Mouse (Mus musculus) thymus, adult 2 months (tissue): ENCODE results near the gene Rimkla. TPM values are rescaled to one million over a fixed set of nuclear protein-coding genes. Genes with fewer than 3 reads are reported as not detected.

ENCODE experiments used
- DNase-seq: peaks from one replicate; pipeline ENCODE4 v3.0.0; 2021
- H3K27ac ChIP-seq: fragments of 200-500 bp; 2 replicates; pipeline ENCODE4 v1.5.1; 2012; ENCODE audit warnings: low read length, control low read depth; ENCODE audit not compliant: control insufficient read depth, insufficient read depth
- H3K27me3 ChIP-seq: fragments of 200-500 bp; 2 replicates; pipeline ENCODE4 v1.6.1; 2012; ENCODE audit warnings: mild to moderate bottlenecking, low read length, moderate library complexity, mixed read lengths; ENCODE audit not compliant: control insufficient read depth, insufficient read depth
- H3K36me3 ChIP-seq: fragments of 200-500 bp; 2 replicates; pipeline ENCODE4 v1.6.1; 2012; ENCODE audit warnings: mild to moderate bottlenecking, low read length, moderate library complexity; ENCODE audit not compliant: control insufficient read depth, insufficient read depth
- H3K4me1 ChIP-seq: fragments of 200-500 bp; replicated peaks from 2 replicates; pipeline ENCODE4 v1.6.1; 2012; ENCODE audit warnings: low read length; ENCODE audit not compliant: control insufficient read depth, insufficient read depth
- H3K4me3 ChIP-seq: fragments of 200-500 bp; 2 replicates; pipeline ENCODE4 v1.5.1; 2012; ENCODE audit warnings: mild to moderate bottlenecking, low read length, control low read depth, moderate library complexity; ENCODE audit not compliant: control insufficient read depth, insufficient read depth
- CTCF ChIP-seq: fragments of 200-500 bp; IDR thresholded peaks from 2 replicates; pipeline ENCODE4 v1.5.1; 2012; ENCODE audit warnings: mild to moderate bottlenecking, control low read depth, low read length, moderate library complexity, borderline replicate concordance; ENCODE audit not compliant: control insufficient read depth, poor library complexity, insufficient read depth; ENCODE audit errors: extremely low read depth
- POLR2A ChIP-seq: fragments of 200-500 bp; IDR thresholded peaks from 2 replicates; pipeline ENCODE4 v1.6.1; 2012; ENCODE audit warnings: mild to moderate bottlenecking, low read length, control low read depth, moderate library complexity; ENCODE audit not compliant: control insufficient read depth, poor library complexity, insufficient read depth; ENCODE audit errors: extremely low read depth
- WGBS: fragments of 180-500 bp; shearing (Covaris S2); methylation state at CpG from one replicate; pipeline ENCODE4 v1.1.7; 2018; 5-methylcytosine and 5-hydroxymethylcytosine counted together
- polyA plus RNA-seq: library from polyadenylated mRNA; depleted of rRNA; stranded (reverse); fragments of >200 nt; gene quantifications from 2 replicates; pipeline ENCODE4 v1.2.3, GENCODE M21; 2012

Rimkla gene
- polyA plus RNA-seq, 1 experiment = 1.8 TPM

- H3K4me1 ChIP-seq = 0 out of 2 replicates have a peak, but pooled peaks cover 5% of the 10 kb centered on the region
- WGBS = 92% methylated on average over 9 of the region's 9 CpGs
- no peaks in the 10 kb centered on the region for H3K36me3 ChIP-seq
- H3K27me3 ChIP-seq = no peaks in the 10 kb centered on the region
- no peak for DNase-seq
- H3K4me3 ChIP-seq = no peak overlapping the region
- TF ChIP-seq CTCF (no peak), POLR2A (no peak)
- H3K27ac ChIP-seq = no peak overlapping the region
Measured at GRCm38 (mm10) chr4:119472545-119472944, 19.9 kb downstream of the Rimkla start.

GRCm38 (mm10) chr4:119467720-119468380, 24.6 kb downstream of the Rimkla start:
- no peak overlapping the region for H3K27ac ChIP-seq
- no peak for DNase-seq
- H3K4me1 ChIP-seq = peaks cover 8% of the 10 kb centered on the region
- H3K4me3 ChIP-seq = no peak overlapping the region
- H3K36me3 ChIP-seq = no peaks in the 10 kb centered on the region
- no peak for TF ChIP-seq CTCF
- no peak for TF ChIP-seq POLR2A
- H3K27me3 ChIP-seq = no peaks in the 10 kb centered on the region
- 60% methylated on average over 16 of the region's 16 CpGs for WGBS

GRCm38 (mm10) chr4:119465841-119466240, 26.6 kb downstream of the Rimkla start:
- no peak for DNase-seq
- WGBS = 94% methylated on average over 5 of the region's 5 CpGs
- Histone ChIP-seq H3K36me3 (no peaks in the 10 kb centered on the region), H3K27me3 (no peaks in the 10 kb centered on the region), H3K27ac (no peak overlapping the region), H3K4me1 (peaks cover 8% of the 10 kb centered on the region), H3K4me3 (no peak overlapping the region)
- TF ChIP-seq CTCF = no peak
- no peak for TF ChIP-seq POLR2A

- H3K27ac ChIP-seq = peak overlapping the region; percentile 75
- H3K36me3 ChIP-seq = no peaks in the 10 kb centered on the region
- peak overlapping the region; percentile 24; the same call in 1 of the 2 replicates for H3K4me3 ChIP-seq
- TF ChIP-seq POLR2A (peak; percentile 40; the same call in 1 of the 2 replicates), CTCF (no peak)
- DNase-seq = peak; percentile 65
- H3K27me3 ChIP-seq = no peaks in the 10 kb centered on the region
- 33% methylated on average over 13 of the region's 13 CpGs for WGBS
- peaks cover 8% of the 10 kb centered on the region for H3K4me1 ChIP-seq
Measured at GRCm38 (mm10) chr4:119463756-119464419, 28.5 kb downstream of the Rimkla start.

GRCm38 (mm10) chr4:119462858-119463755, 29.3 kb downstream of the Rimkla start:
- TF ChIP-seq CTCF (no peak), POLR2A (no peak)
- H3K36me3 ChIP-seq = no peaks in the 10 kb centered on the region
- peaks cover 8% of the 10 kb centered on the region for H3K4me1 ChIP-seq
- peak; percentile 72 for DNase-seq
- H3K4me3 ChIP-seq = no peak overlapping the region
- WGBS = 88% methylated on average over 11 of the region's 11 CpGs
- no peak overlapping the region for H3K27ac ChIP-seq
- H3K27me3 ChIP-seq = no peaks in the 10 kb centered on the region

GRCm38 (mm10) chr4:119462457-119462856, 30.0 kb downstream of the Rimkla start:
- Histone ChIP-seq H3K27ac (no peak overlapping the region), H3K27me3 (no peaks in the 10 kb centered on the region), H3K4me3 (no peak overlapping the region), H3K36me3 (no peaks in the 10 kb centered on the region), H3K4me1 (peaks cover 8% of the 10 kb centered on the region)
- WGBS = 90% methylated on average over 3 of the region's 3 CpGs
- no peak for DNase-seq
- TF ChIP-seq CTCF = no peak
- TF ChIP-seq POLR2A = no peak
